Comparison of ENCODE assay signal across 8 mouse cellular contexts in genomic region chr6:84385696-84386095, GRCm38 (mm10).
DNase-seq lines count a peak whose midpoint lies in the region; ATAC-seq and TF ChIP-seq lines count a peak whose summit lies in the region.

No protein-coding gene starts in this region.

- H3K27me3 ChIP-seq in cerebellum, adult 2 months (ENCODE audit: control insufficient read depth, insufficient read depth, low read length) = no peaks in the 10 kb centered on the region
- H3K27me3 ChIP-seq in heart, adult 2 months (ENCODE audit: control insufficient read depth, insufficient read depth, low read length) = no peaks in the 10 kb centered on the region
- H3K27me3 ChIP-seq in forebrain, embryonic 11.5 days (ENCODE audit: control insufficient read depth, insufficient read depth, low read length) = no peaks in the 10 kb centered on the region
- H3K27me3 ChIP-seq in hindbrain, embryonic 11.5 days (ENCODE audit: control insufficient read depth, insufficient read depth, low read length) = no peaks in the 10 kb centered on the region

- TF ChIP-seq CTCF in cerebellum, adult 2 months (IDR thresholded peaks at IDR 0.05; ENCODE audit: borderline replicate concordance, insufficient read depth, low read depth, low read length) = no peak
- TF ChIP-seq CTCF in heart, adult 2 months (IDR thresholded peaks at IDR 0.05) = no peak

- H3K4me2 ChIP-seq in forebrain, embryonic 11.5 days (ENCODE audit: low read depth, low read length, severe bottlenecking) = no peak overlapping the region
- no peak overlapping the region for H3K4me2 ChIP-seq in hindbrain, embryonic 11.5 days (replicated peaks; ENCODE audit: low read depth, low read length)

- no peaks in the 10 kb centered on the region for H3K9me3 ChIP-seq in forebrain, embryonic 11.5 days (ENCODE audit: control insufficient read depth, low read length)
- H3K9me3 ChIP-seq in hindbrain, embryonic 11.5 days (ENCODE audit: control insufficient read depth, low read length) = no peaks in the 10 kb centered on the region

- intact Hi-C loops in heart, adult 2 months (cut with DNase I) = no loop called here

- H3K79me2 ChIP-seq in heart, adult 2 months (replicated peaks; ENCODE audit: control insufficient read depth, insufficient read depth, low read length) = no peaks in the 10 kb centered on the region

- peak; percentile 93 for DNase-seq in adipocyte (ENCODE audit: low spot score)
- DNase-seq in cerebellum, adult 2 months = peak; percentile 35 to 62
- DNase-seq in heart, adult 2 months = peak; percentile 64 to 79
- peak; percentile 49 for DNase-seq in kidney, postnatal 14 days
- DNase-seq in forebrain, embryonic 11.5 days (ENCODE audit: low spot score) = no peak
- DNase-seq in hindbrain, embryonic 11.5 days (ENCODE audit: low spot score) = no peak

- ATAC-seq in megakaryocyte progenitor cell, adult 5-6 weeks (replicated peaks; ENCODE audit: poor library complexity) = peak; percentile 83
- no peak for ATAC-seq in forebrain, embryonic 11.5 days (replicated peaks; ENCODE audit: low FRiP score)
- ATAC-seq in frontal cortex, adult (ENCODE audit: low TSS enrichment) = no peak
- ATAC-seq in hindbrain, embryonic 11.5 days (ENCODE audit: low FRiP score) = no peak

- no peak overlapping the region for H3K27ac ChIP-seq in cerebellum, adult 2 months (ENCODE audit: insufficient read depth, low read length)
- no peak overlapping the region for H3K27ac ChIP-seq in heart, adult 2 months
- H3K27ac ChIP-seq in forebrain, embryonic 11.5 days (ENCODE audit: low read depth, low read length) = no peak overlapping the region
- H3K27ac ChIP-seq in hindbrain, embryonic 11.5 days (ENCODE audit: low read depth, low read length) = no peak overlapping the region

- WGBS in cerebellum, adult 2 months = 25% methylated on average over 10 of the region's 10 CpGs
- 4% methylated on average over 10 of the region's 10 CpGs for WGBS in heart, adult 2 months
- WGBS in forebrain, embryonic 11.5 days = 65% methylated on average over 10 of the region's 10 CpGs
- WGBS in hindbrain, embryonic 11.5 days = 54% methylated on average over 10 of the region's 10 CpGs

- no peak for TF ChIP-seq POLR2A in cerebellum, adult 2 months (IDR thresholded peaks at IDR 0.05; ENCODE audit: borderline replicate concordance, insufficient read depth, low read length)
- no peak for TF ChIP-seq POLR2A in heart, adult 2 months (IDR thresholded peaks at IDR 0.05; ENCODE audit: insufficient read depth, low read depth, low read length)

- peaks cover 7% of the 10 kb centered on the region; the same call in 1 of the 2 replicates for H3K4me1 ChIP-seq in cerebellum, adult 2 months (ENCODE audit: control insufficient read depth, insufficient read depth, low read length)
- H3K4me1 ChIP-seq in heart, adult 2 months (ENCODE audit: control insufficient read depth, insufficient read depth, low read length) = no peaks in the 10 kb centered on the region
- H3K4me1 ChIP-seq in forebrain, embryonic 11.5 days (replicated peaks; ENCODE audit: control insufficient read depth, insufficient read depth, low read length) = no peaks in the 10 kb centered on the region
- no peaks in the 10 kb centered on the region; the same call in 1 of the 2 replicates for H3K4me1 ChIP-seq in hindbrain, embryonic 11.5 days (replicated peaks; ENCODE audit: control insufficient read depth, insufficient read depth, low read length)

- no peak overlapping the region for H3K4me3 ChIP-seq in cerebellum, adult 2 months (replicated peaks; ENCODE audit: insufficient read depth, low read depth, low read length)
- no peak overlapping the region for H3K4me3 ChIP-seq in heart, adult 2 months
- H3K4me3 ChIP-seq in forebrain, embryonic 11.5 days (ENCODE audit: low read depth, low read length) = no peak overlapping the region
- H3K4me3 ChIP-seq in hindbrain, embryonic 11.5 days (ENCODE audit: low read depth, low read length) = no peak overlapping the region

- H3K9ac ChIP-seq in heart, adult 2 months (ENCODE audit: low read depth, low read length) = no peak overlapping the region
- no peak overlapping the region for H3K9ac ChIP-seq in forebrain, embryonic 11.5 days (ENCODE audit: low read length)
- no peak overlapping the region for H3K9ac ChIP-seq in hindbrain, embryonic 11.5 days (ENCODE audit: low read depth, low read length)

- no peaks in the 10 kb centered on the region for H3K36me3 ChIP-seq in heart, adult 2 months (ENCODE audit: control insufficient read depth, insufficient read depth, low read length)
- no peaks in the 10 kb centered on the region for H3K36me3 ChIP-seq in forebrain, embryonic 11.5 days (ENCODE audit: control insufficient read depth, insufficient read depth, low read length)
- H3K36me3 ChIP-seq in hindbrain, embryonic 11.5 days (ENCODE audit: control insufficient read depth, insufficient read depth, low read length) = no peaks in the 10 kb centered on the region

- TF ChIP-seq EP300 in heart, adult 2 months (IDR thresholded peaks at IDR 0.05; ENCODE audit: insufficient read depth, low read depth, low read length) = 0 out of 2 replicates have a peak, but pooled peaks have one; percentile 45

Comparison
In these comparisons a context has a peak if more than half of its experiments do, and no peak if none do; other contexts are left out.
1. DNase-seq: peak in adipocyte (single experiment), cerebellum, adult 2 months (2 of 2), heart, adult 2 months (2 of 2) and kidney, postnatal 14 days (single experiment); none in forebrain, embryonic 11.5 days (single experiment) and hindbrain, embryonic 11.5 days (single experiment).